Mouse (Mus musculus) liver, adult 2 months (tissue): Measurements from ENCODE around the gene Zfyve19.

Experiments
- CTCF ChIP-seq: fragments of 200-500 bp; IDR thresholded peaks from 2 replicates; pipeline ENCODE4 v1.5.1; 2011; ENCODE audit warnings: low read depth, low read length, control low read depth
- POLR2A ChIP-seq: fragments of 200-500 bp; IDR thresholded peaks from 2 replicates; pipeline ENCODE4 v1.6.1; 2011; ENCODE audit warnings: low read length, control low read depth; ENCODE audit not compliant: insufficient read depth; ENCODE audit errors: extremely low read depth

GRCm38 (mm10) chr2:119247904-119248303, 39.5 kb downstream of the Zfyve19 start:
- no peak for TF ChIP-seq CTCF
- no peak for TF ChIP-seq POLR2A
